ENCODE assay signal across 9 mouse cellular contexts in genomic region chr7:121074281-121074680, GRCm38 (mm10). TPM values are rescaled to one million over a fixed set of nuclear protein-coding genes. Genes with fewer than 3 reads are reported as not detected.
DNase-seq lines count a peak whose midpoint lies in the region; ATAC-seq lines count a peak whose summit lies in the region.
"Had no signal": no experiment of that assay in that cellular context is flagged by ENCODE, and none has a peak within 500 bp of the region (broad histone marks: within the 10 kb centered on the region; RNA-seq: fewer than 3 reads in every experiment).

Igsf6 (minus strand) TSS chr7:121074572.

- H3K4me3 ChIP-seq in kidney, embryonic 14.5 days (ENCODE audit: low read length) = no peak within 1 kb of the TSS
- H3K4me3 ChIP-seq: hindbrain, embryonic 12.5 days had no signal

- no peak for ATAC-seq in kidney, embryonic 14.5 days (ENCODE audit: low FRiP score, low TSS enrichment)

- WGBS in kidney, embryonic 14.5 days = 35% methylated on average over 11 of the region's 11 CpGs

- intact Hi-C loops in left cerebral cortex, postnatal 25 days (cut with DNase I) = no loop called here

- no peaks in the 10 kb centered on the region for H3K27me3 ChIP-seq in kidney, embryonic 14.5 days (ENCODE audit: control insufficient read depth, insufficient read depth, low read length)
- H3K27me3 ChIP-seq: hindbrain, embryonic 12.5 days had no signal

- H3K4me2 ChIP-seq in kidney, embryonic 14.5 days (replicated peaks; ENCODE audit: low read depth, low read length) = no peak within 1 kb of the TSS
- H3K4me2 ChIP-seq: hindbrain, embryonic 12.5 days had no signal

- peaks cover 5% of the 10 kb centered on the region; the same call in 1 of the 2 replicates for H3K4me1 ChIP-seq in kidney, embryonic 14.5 days (ENCODE audit: control insufficient read depth, insufficient read depth, low read length)

- peaks cover 55% of the 10 kb centered on the region for H3K36me3 ChIP-seq in kidney, embryonic 14.5 days (ENCODE audit: control insufficient read depth, insufficient read depth, low read length)

- peak within 1 kb of the TSS; percentile 26; the same call in 1 of the 2 replicates for H3K27ac ChIP-seq in kidney, embryonic 14.5 days (ENCODE audit: low read depth, low read length)
- H3K27ac ChIP-seq: hindbrain, embryonic 12.5 days had no signal

- H3K9ac ChIP-seq in kidney, embryonic 14.5 days (ENCODE audit: low read depth, low read length) = no peak within 1 kb of the TSS
- H3K9ac ChIP-seq: hindbrain, embryonic 12.5 days had no signal

- H3K9me3 ChIP-seq in kidney, embryonic 14.5 days (ENCODE audit: control insufficient read depth, low read length) = no peaks in the 10 kb centered on the region
- H3K9me3 ChIP-seq: hindbrain, embryonic 12.5 days had no signal

- DNase-seq in adipocyte (ENCODE audit: low spot score) = peak; percentile 20
- peak; percentile 54 to 63 for DNase-seq in heart, adult 18-20 months
- peak; percentile 29 for DNase-seq in lung, postnatal 14 days
- DNase-seq in cerebellum, adult 11-12 months = no peak
- DNase-seq in adrenal gland, postnatal 36 days = no peak
- DNase-seq in left cerebral cortex, postnatal 25 days (ENCODE audit: low spot score in 2 of 2) = no peak
- no peak for DNase-seq in cerebellum, postnatal 4 days (ENCODE audit: low spot score in 2 of 2)

RNA-seq across cellular contexts. Expression of gene Igsf6, which starts in this region (rescaled TPM):
- 1 to 10 TPM in 1 of 2 experiments, under 1 TPM in 1; 0.89 to 1.5 TPM for total RNA-seq in heart, adult 18-20 months (2021)
- 1.4 and 1.7 TPM in 2 replicates for polyA plus RNA-seq in kidney, embryonic 14.5 days (2014; fragmentation: Nextera tagmentation; extraction: Ambion mirVana)
- total RNA-seq in adrenal gland, postnatal 36 days (2021) = 1 to 10 TPM; 1.6 to 2.7 TPM
- total RNA-seq in left cerebral cortex, postnatal 25 days (2021) = under 1 TPM; 0.28 to 0.48 TPM

Comparison
In these comparisons a context has a peak if more than half of its experiments do, and no peak if none do; other contexts are left out.
1. DNase-seq: peak in adipocyte (single experiment), heart, adult 18-20 months (2 of 2) and lung, postnatal 14 days (single experiment); none in cerebellum, adult 11-12 months (single experiment), adrenal gland, postnatal 36 days (0 of 2), left cerebral cortex, postnatal 25 days (0 of 2) and cerebellum, postnatal 4 days (0 of 2).